In genomic region chr1:90201246-90201645, GRCm38 (mm10) we compare ENCODE assay signal across 23 mouse cellular contexts. TPM values are rescaled to one million over a fixed set of nuclear protein-coding genes. Genes with fewer than 3 reads are reported as not detected.
A peak's percentile ranks its signal among the peaks of the same experiment; 100 is the strongest.
DNase-seq lines count a peak whose midpoint lies in the region; ATAC-seq and TF ChIP-seq lines count a peak whose summit lies in the region.
"Had no signal": no experiment of that assay in that cellular context is flagged by ENCODE, and none has a peak within 500 bp of the region (broad histone marks: within the 10 kb centered on the region; RNA-seq: fewer than 3 reads in every experiment).

No protein-coding gene starts in this region.

- no peaks in the 10 kb centered on the region for H3K36me3 ChIP-seq in kidney, adult 2 months (ENCODE audit: control insufficient read depth, insufficient read depth, low read length)
- H3K36me3 ChIP-seq: embryonic facial prominence, embryonic 13.5 days; heart, embryonic 15.5 days; hindbrain, embryonic 15.5 days had no signal

- ATAC-seq in megakaryocyte progenitor cell, adult 5-6 weeks (replicated peaks; ENCODE audit: poor library complexity), result no peak
- ATAC-seq: forebrain, embryonic 13.5 days; intestine, embryonic 16.5 days had no signal

- no peak for TF ChIP-seq POLR2A in kidney, adult 2 months (IDR thresholded peaks at IDR 0.05; ENCODE audit: low read depth, low read length)

- no peaks in the 10 kb centered on the region for H3K27me3 ChIP-seq in kidney, adult 2 months (replicated peaks; ENCODE audit: control insufficient read depth, insufficient read depth, low read length)

- H3K4me3 ChIP-seq in gastrocnemius, adult 2 months, result no peak overlapping the region
- H3K4me3 ChIP-seq in kidney, adult 2 months (ENCODE audit: insufficient read depth, low read depth, low read length), result no peak overlapping the region
- no peak overlapping the region for H3K4me3 ChIP-seq in brown adipose tissue, adult 24 weeks (ENCODE audit: insufficient read depth, low read depth, low read length)
- H3K4me3 ChIP-seq: embryonic facial prominence, embryonic 13.5 days; forebrain, embryonic 13.5 days; heart, embryonic 15.5 days; hindbrain, embryonic 15.5 days had no signal

- DNase-seq in gastrocnemius, adult 2 months, result no peak
- DNase-seq in gastrocnemius, postnatal 10 days, result no peak
- peak; percentile 31 for DNase-seq in heart, adult 8-10 months (ENCODE audit: low spot score)
- DNase-seq in heart, postnatal 10 days, result no peak
- DNase-seq in kidney, postnatal 10 days, result peak; percentile 52
- DNase-seq in kidney, adult 2 months, result no peak
- DNase-seq: adrenal gland, postnatal 10 days; cerebellum, adult 11-12 months; cerebellum, adult 9-10 months; cerebellum, postnatal 25 days; gastrocnemius, postnatal 25 days; kidney, adult 8-10 months had no signal

- TF ChIP-seq CTCF in gastrocnemius, adult 2 months (IDR thresholded peaks at IDR 0.05), result no peak
- no peak for TF ChIP-seq CTCF in kidney, adult 2 months (conservative IDR thresholded peaks at IDR 0.05; ENCODE audit: insufficient read depth, insufficient read length, low read depth, low read length)

- intact Hi-C loops in gastrocnemius, adult 2 months (cut with DNase I), result no loop called here
- intact Hi-C loops in heart, postnatal 10 days (cut with DNase I), result loop anchor here (5.0 kb wide), 1 partner anchor 161 kb away; no protein-coding TSS in a partner anchor

- no peaks in the 10 kb centered on the region; the same call in 1 of the 2 replicates for H3K4me1 ChIP-seq in kidney, adult 2 months (ENCODE audit: control insufficient read depth, insufficient read depth, low read length)
- peaks cover 7% of the 10 kb centered on the region; the same call in 1 of the 2 replicates for H3K4me1 ChIP-seq in brown adipose tissue, adult 24 weeks (ENCODE audit: control insufficient read depth, insufficient read depth, insufficient read length, low read length)

- 59% methylated on average over 5 of the region's 5 CpGs for WGBS in kidney, adult 2 months

- peak overlapping the region; percentile 83 for H3K27ac ChIP-seq in gastrocnemius, adult 2 months
- no peak overlapping the region for H3K27ac ChIP-seq in kidney, adult 2 months (ENCODE audit: insufficient read depth, low read depth, low read length)
- peak overlapping the region; percentile 71 for H3K27ac ChIP-seq in brown adipose tissue, adult 24 weeks (replicated peaks; ENCODE audit: low read depth, low read length)
- H3K27ac ChIP-seq: forebrain, embryonic 13.5 days; heart, embryonic 15.5 days; hindbrain, embryonic 15.5 days had no signal

RNA-seq across cellular contexts. Expression of gene Ackr3, which starts 2.5 kb away (rescaled TPM):
- total RNA-seq in gastrocnemius, adult 2 months (2021), result 10 to 100 TPM; 10.7 to 17.2 TPM
- 10 to 100 TPM; 16.6 to 16.7 TPM for total RNA-seq in gastrocnemius, postnatal 10 days (2021)
- 10 to 100 TPM; 46.3 to 71.9 (median 54.9) TPM for total RNA-seq in heart, adult 8-10 months (2022)
- total RNA-seq in heart, postnatal 10 days (2021), result 10 to 100 TPM; 45.4 to 48.9 TPM
- 128 and 172 TPM in 2 replicates for polyA plus RNA-seq in kidney, adult 2 months (2012; rRNA removed)
- polyA plus RNA-seq in brown adipose tissue, adult 24 weeks (2012; ENCODE audit: insufficient read depth, insufficient read length, missing spikeins), result 74.7 and 97.7 TPM in 2 replicates
- total RNA-seq in megakaryocyte progenitor cell, adult 5-6 weeks (2015), result not detected in 2 replicates
- total RNA-seq in megakaryocyte progenitor cell, adult 5-6 weeks (2017), result not detected in 2 replicates
- total RNA-seq: MEL had no signal

RNA-seq across cellular contexts. Expression of gene Iqca, which starts 48.0 kb away (rescaled TPM):
- not detected for total RNA-seq in gastrocnemius, adult 2 months (2021)
- total RNA-seq in gastrocnemius, postnatal 10 days (2021), result not detected
- total RNA-seq in heart, adult 8-10 months (2022), result not detected
- not detected for total RNA-seq in heart, postnatal 10 days (2021)
- 0.05 and 0.33 TPM in 2 replicates for polyA plus RNA-seq in kidney, adult 2 months (2012; rRNA removed)
- polyA plus RNA-seq in brown adipose tissue, adult 24 weeks (2012; ENCODE audit: insufficient read depth, insufficient read length, missing spikeins), result not detected in 2 replicates
- not detected in 2 replicates for total RNA-seq in megakaryocyte progenitor cell, adult 5-6 weeks (2015)
- total RNA-seq in megakaryocyte progenitor cell, adult 5-6 weeks (2017), result not detected in 2 replicates
- total RNA-seq: adrenal gland, postnatal 10 days; adrenal gland, postnatal 4 days; gastrocnemius, postnatal 25 days; hematopoietic stem cell, adult 5-6 weeks; MEL had no signal
- polyA plus RNA-seq: C2C12; heart, embryonic 15.5 days; intestine, embryonic 16.5 days had no signal

Comparison
In these comparisons a context has a peak if more than half of its experiments do, and no peak if none do; other contexts are left out.
1. DNase-seq: peak in heart, adult 8-10 months (single experiment) and kidney, postnatal 10 days (single experiment); none in gastrocnemius, adult 2 months (single experiment), gastrocnemius, postnatal 10 days (single experiment), heart, postnatal 10 days (0 of 2) and kidney, adult 2 months (single experiment).
2. RNA of gene Ackr3, which starts 2.5 kb away (total RNA-seq): 46.3 to 71.9 TPM in heart, adult 8-10 months, 45.4 to 48.9 TPM in heart, postnatal 10 days, 10.7 to 17.2 TPM in gastrocnemius, adult 2 months and 16.6 to 16.7 TPM in gastrocnemius, postnatal 10 days; not detected in megakaryocyte progenitor cell, adult 5-6 weeks; every median in the first group is over 10 times any median in the second.